Mouse (Mus musculus): ENCODE results near the gene Dcdc2b.
A peak's percentile ranks its signal among the peaks of the same experiment; 100 is the strongest.

Dcdc2b gene

GRCm38 (mm10) chr4:129614093-129614492 lies at the start of gene Dcdc2b:
Dcdc2b (minus strand) TSS chr4:129614257.
- no peak for DNase-seq

DNA sequence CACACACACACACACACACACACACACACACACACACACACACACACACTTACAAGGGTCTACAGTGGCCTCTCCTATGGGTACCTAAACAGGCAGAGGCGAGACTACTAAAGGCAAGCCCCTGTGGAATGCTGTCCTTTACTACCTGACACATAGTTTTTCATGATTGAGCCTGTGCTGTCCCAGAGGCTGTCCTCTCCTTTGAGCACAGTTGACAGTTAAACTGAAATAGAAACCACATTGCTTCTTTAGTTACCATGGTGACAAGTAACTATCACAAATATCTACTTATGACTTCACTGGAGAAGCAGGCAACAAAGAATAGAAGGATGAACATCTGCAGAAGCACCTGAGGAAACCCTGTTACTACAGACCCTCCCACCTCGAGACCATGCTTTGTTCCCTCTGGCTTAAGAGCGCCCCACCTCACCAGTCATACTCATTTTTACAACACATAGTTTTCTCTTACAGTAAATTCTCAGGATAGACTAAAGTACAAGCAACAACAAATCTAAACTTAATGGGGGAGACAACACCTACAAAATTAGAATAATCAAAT lies 48.3 kb upstream of the Dcdc2b start:
- DNase-seq: no peak

DNA sequence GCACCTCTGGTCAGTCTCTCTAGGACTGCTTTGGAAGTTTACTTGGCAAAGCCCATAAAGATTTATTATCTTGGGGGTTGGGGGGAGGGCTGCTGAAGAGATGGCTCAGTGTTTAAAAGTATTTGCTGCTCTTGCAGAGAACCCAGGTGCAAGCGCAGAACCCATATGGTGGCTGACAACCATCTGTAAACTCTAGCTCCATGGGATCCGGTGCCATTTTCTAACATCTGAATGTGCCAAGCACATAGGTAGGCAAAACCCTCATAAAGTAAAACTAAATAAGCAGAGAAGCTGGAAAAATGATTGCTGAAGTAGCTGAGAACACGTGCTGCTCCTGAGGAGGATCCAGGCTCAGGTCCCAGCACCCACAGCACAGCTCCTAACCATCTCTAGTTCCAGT lies 47.5 kb upstream of the Dcdc2b start:
- DNase-seq: no peak

GRCm38 (mm10) chr4:129654770-129655169 lies 40.7 kb upstream of the Dcdc2b start:
- DNase-seq: no peak

GRCm38 (mm10) chr4:129650359-129650758 lies 36.3 kb upstream of the Dcdc2b start:
- no peak for DNase-seq

- no peak for DNase-seq
Observed at GRCm38 (mm10) chr4:129648656-129649055, 34.6 kb upstream of the Dcdc2b start.

DNA sequence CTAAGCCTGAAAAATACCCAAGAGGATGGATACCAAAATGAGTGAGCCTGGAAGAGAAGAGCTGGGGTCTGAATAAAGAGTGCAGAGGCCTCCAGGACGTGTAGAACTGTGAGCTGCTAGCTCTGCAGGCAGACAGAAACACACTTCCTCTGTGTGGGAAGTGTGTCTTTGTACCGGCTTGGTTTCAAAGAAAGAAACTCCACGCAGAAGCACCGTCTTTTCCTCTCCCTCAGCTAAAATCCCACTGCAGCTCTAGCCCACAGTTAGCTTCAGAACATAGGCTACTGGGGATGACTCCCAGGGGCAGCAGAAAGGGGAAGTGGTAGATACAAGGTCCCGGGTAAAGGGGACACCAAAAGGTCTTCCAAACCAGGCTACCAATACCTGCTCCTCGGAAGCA lies 31.1 kb upstream of the Dcdc2b start:
- DNase-seq: no peak

- DNase-seq: no peak
Observed at GRCm38 (mm10) chr4:129641756-129642155, 27.7 kb upstream of the Dcdc2b start.

DNA sequence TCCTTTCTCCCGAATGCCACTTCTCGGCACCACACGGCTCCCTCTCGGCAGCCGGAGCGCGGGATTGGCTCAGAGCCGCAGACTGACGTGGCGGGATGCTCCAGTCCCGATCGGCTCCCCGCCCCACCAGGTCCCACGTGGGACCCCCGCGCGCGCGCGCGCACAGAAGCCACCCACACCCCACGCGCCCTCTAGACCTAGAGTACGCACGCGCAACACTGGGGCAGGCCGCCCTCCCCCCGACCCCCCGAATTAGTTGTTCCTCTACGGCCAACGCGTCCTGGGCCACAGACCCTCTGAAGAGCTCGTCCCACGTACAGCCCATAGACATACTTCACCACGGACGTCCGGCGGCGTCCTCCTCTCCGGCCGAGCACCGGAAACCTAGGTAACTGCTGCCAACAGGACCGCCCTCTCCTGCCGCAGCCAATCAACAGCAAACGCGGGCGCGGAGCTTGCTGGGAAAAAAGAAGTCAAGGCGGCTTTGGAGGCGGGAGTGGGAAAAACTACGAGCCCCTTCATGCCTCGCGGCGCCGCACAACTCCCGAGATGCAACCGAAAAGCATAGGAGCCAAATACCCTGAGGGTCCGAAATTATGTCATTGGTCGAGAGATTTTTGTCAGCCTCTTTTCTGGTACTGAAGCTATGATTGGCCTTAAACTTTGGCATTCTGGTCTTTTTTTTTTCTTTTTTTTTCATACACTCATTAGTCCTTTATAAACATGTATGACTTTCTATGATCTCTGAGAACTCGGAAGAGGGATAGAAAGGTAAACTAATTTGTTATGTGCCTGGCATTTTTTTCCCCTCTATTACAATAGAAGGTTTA lies 26.8 kb upstream of the Dcdc2b start, which contains the start of gene Txlna:
Gene Txlna (minus strand): TSS at position 428 of the 830 bp plus-strand sequence.
- peak; percentile 98 for DNase-seq

GRCm38 (mm10) chr4:129640101-129640637 lies 26.1 kb upstream of the Dcdc2b start:
- peak; percentile 61 for DNase-seq

- no peak for DNase-seq
Observed at GRCm38 (mm10) chr4:129639221-129639620, 25.2 kb upstream of the Dcdc2b start.

- no peak for DNase-seq
Observed at GRCm38 (mm10) chr4:129633852-129634251, 19.8 kb upstream of the Dcdc2b start.

DNA sequence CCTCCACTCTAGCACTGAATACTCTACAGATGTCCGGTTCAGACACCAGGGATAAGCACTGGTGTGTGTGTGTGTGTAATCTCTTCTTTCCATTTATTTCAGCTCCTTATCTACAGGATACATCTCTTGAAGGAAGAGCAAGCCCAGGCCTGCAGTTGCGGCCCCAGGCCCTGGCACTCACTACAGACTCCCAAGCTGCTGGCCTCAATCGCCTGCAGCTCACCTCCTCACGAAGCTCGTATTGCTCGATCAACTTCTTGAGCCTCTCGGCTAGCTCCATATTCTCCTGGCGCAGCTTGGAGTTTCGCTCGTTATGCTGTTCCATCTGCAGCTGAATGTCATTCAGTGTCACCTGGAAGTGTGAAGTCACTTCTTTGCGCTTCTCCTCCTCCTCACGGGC lies 17.8 kb upstream of the Dcdc2b start:
- DNase-seq: no peak

GRCm38 (mm10) chr4:129630944-129631343 lies 16.9 kb upstream of the Dcdc2b start:
- DNase-seq: peak; percentile 73

DNA sequence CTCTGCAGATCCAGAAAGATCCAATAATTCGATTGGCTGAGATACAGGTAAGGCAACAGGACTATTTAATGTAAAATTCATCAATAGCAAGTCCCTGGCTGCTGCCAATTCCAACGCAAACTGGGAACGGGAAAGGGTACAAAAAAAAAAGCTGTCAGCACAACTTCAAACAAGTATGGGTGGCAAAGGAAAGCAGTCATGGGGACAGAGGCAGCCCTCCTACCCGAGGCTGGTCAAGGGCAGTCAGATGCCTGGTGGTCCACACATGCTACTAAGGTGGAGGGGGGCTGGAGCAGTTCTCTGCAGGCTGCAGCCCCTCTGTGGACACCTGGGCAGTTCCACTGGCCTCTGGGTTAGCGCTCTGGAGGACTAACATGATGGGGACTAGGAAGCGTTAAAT lies 12.0 kb upstream of the Dcdc2b start:
- no peak for DNase-seq

- no peak for DNase-seq
Observed at GRCm38 (mm10) chr4:129625496-129625895, 11.4 kb upstream of the Dcdc2b start.

- peak; percentile 70 for DNase-seq
Observed at GRCm38 (mm10) chr4:129625029-129625370, 10.9 kb upstream of the Dcdc2b start.

DNA sequence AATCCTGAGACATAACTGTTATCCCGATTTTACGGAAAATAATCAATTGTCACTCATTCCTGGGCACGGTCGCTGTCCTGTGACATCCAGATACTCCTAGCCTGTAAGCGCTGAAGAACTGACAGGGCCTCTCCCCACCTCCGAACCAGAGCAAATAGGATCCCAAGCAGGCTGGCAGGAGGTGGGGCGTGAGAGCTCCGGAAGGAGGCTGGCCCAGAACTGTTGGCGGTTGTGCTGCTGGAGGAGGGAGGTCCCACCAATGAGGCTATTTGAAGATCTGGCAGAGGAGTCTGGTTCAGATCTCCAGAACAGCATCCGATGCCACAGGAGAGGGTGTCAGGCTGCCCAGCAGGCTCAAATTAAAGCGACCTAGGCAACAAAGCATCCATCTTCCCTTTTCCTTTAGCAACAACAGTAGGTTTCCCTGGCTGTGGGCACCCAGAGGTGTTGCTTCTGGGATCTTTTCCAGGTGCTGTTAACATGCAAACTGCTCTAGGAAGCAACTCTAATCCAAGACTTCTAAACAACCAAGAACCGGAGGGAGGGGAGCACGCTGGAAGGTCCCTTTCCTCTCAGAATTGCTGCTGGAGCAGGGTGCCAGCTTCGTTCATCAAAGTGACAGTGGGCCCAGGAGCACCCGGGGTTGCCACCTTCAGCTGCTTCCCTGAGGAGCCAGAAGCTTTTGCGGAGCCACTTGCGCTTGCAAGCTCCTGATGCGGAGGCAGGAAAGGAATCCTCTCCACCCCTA lies 10.4 kb upstream of the Dcdc2b start:
- peak; percentile 88 for DNase-seq

DNA sequence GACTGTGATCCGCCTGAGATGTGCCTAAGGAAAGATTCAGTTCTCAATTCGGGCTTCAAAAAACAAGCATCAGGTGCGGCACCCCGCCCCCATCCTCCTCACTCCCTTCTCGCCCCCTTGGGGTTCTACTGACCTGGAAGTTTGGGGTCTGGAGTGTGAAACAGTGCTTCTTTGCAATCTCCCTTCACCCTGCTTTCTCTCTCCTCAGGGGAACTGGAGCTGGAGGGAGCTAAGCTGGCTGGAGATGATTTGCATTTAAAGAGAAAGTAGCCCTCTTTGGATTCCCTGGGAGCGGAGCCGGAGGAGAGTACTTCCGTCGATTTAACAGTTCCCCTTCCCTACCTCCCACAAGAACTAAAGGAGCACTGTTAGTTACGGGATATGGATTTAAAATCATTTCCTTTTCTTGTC lies 9.6 kb upstream of the Dcdc2b start, which contains the start of gene Ccdc28b:
Gene Ccdc28b (minus strand): TSS at position 267 of the 411 bp plus-strand sequence.
- DNase-seq: peak; percentile 67

DNA sequence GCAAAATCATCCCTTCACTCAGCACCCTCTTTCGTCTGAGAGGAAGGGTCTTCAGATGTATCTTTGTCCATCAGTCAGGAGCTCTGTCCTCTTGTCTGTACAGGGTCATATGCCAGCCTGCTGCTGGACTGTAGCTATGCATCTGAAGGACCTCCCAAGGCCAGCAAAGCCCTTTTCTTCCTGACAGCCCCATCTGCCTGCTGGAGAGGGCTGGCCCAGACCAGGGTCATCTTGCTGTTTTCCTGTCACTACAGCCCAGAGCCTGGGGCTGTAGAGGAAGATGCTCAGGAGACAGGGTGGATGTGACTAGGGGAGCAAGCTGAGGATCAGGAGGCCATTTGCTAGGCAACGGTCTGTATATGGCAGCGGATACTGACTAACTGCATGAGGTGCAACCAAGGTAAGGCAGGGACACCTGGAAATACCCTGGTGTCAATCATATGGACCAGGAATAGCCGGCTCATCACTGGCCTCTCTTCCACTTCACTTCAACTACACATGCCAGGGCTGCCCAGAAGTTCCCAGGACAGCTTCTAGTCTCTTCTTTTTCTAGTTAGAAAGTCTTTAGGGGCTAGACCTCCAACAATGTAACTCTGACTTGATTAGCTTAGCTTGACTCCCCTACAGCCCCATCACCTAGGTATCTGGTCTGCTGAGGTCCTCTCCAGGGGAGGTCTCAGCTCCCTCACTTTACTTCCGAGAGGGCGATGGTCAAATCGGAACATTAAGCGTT lies 8.9 kb upstream of the Dcdc2b start:
- DNase-seq: no peak

- no peak for DNase-seq
Observed at GRCm38 (mm10) chr4:129622120-129622802, 8.2 kb upstream of the Dcdc2b start.

- DNase-seq: peak; percentile 49
Observed at GRCm38 (mm10) chr4:129621283-129621841, 7.3 kb upstream of the Dcdc2b start.
